Mouse (Mus musculus) Patski (cell line): ENCODE measurements at regions not wholly inside any gene's neighbourhood (a gene's known extent, or its start where the extent isn't known, plus 50 kb on each side); places are given as distances from the start of the nearest gene placed in this dataset.

Experiments
- ATAC-seq: fragments of 100-300 bp; one replicate; pipeline ENCODE4 v1.8.0; 2021
- CTCF ChIA-PET: fragments of 350-600 bp; sonication (Branson Sonifier 250); formaldehyde crosslinking; loops from one replicate; lab custom pipeline; 2022; ENCODE audit warnings: inconsistent platforms; lab: Charles Lee
- POLR2A ChIA-PET: fragments of 350-600 bp; sonication (Branson Sonifier 250); formaldehyde crosslinking; loops from one replicate; lab custom pipeline; 2022; ENCODE audit warnings: antibody characterized with exemption, inconsistent platforms; lab: Charles Lee
- DNase-seq: peaks from one replicate; pipeline ENCODE4 v3.0.0-alpha.2; 2011; ENCODE audit warnings: low read depth, low spot score
- H3K27me3 ChIP-seq: fragments of 371-371 bp; one replicate; pipeline ENCODE4 v1.5.1; 2021
- CTCF ChIP-seq: fragments of 100-300 bp; IDR thresholded peaks from one replicate; pipeline ENCODE4 v1.5.1; 2021
- in situ Hi-C: fragments of 300-500 bp; cut with MboI; formaldehyde crosslinking; loops from 3 replicates; pipeline ENCODE4 v1.11.1; 2018; ENCODE audit warnings: low pct_unique_long_range_greater_than_20kb, mixed read lengths

DNA sequence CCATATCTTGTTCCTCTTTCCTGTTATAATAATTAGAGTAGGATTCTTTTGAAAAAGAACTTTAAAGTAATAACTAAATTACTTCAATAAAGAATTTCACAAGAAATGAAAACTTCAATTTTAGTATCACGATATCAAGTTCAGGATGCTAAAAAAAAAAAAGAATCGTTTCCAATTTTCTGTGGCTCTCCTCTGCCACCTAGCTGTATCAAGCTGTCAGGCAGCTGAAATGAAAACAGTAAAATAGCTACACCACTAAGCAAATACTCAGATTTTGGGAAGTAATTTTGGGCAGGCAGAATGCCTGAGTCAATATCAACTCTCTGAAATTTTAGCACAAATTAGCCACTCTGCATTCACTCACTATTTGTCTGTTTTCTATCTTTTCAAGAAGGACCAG lies 694.5 kb upstream of the Arrdc3 start:
- H3K27me3 ChIP-seq, result no peaks in the 10 kb centered on the region
- no peak for ATAC-seq
- ChIA-PET CTCF (no interaction called here), POLR2A (no interaction called here)
- in situ Hi-C loops, result no loop called here
- DNase-seq, result no peak
- no peak for TF ChIP-seq CTCF

DNA sequence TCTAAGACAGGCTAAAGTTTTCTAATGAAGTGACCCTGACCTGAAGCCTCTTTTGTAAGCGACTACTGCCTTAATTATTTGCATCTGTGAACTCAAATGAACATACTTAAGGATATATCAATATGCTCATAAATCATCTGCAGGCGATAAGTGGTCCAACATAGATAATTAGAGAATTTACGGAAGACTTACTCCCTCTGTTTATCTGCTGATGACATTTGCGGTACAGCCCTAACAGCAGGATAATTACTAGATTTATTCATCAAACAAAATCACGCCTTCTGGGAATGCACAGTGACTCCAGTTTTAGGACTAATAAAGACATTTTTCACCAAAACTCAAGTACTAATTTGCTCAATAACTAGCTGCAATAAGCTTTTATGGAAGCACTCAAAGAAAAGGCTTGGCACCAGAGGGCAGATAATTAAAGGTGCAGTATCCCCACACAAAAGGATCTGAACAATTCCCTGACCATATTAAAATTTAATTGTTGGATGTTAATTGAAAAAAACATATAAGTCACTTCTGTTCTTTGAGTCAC lies 688.0 kb upstream of the Arrdc3 start:
- DNase-seq, result no peak
- TF ChIP-seq CTCF, result no peak

DNA sequence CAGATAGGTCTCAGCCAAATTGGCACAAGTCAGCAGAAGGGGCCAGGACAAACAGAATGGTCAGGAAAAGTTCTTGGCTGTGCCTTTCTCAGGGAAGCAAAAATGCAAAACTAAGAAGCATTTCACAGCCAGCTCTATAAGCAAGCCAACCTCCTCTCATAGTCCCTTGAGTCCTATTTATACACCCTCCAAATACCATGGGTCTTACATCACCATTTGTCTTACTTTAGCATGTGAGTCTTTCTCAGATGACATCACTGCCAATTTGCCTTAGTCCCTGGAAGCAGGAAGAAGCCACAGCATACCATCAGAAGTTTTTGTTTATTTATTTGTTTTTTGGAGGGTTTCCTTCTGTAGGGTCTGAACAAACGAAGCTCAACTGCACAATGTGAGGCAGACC lies 659.1 kb upstream of the Arrdc3 start:
- POLR2A ChIA-PET, result no interaction called here
- peaks cover 3% of the 10 kb centered on the region for H3K27me3 ChIP-seq
- CTCF ChIA-PET, result no interaction called here
- no peak for DNase-seq
- in situ Hi-C loops, result no loop called here
- no peak for TF ChIP-seq CTCF
- no peak for ATAC-seq

More for the DNA sequence above, 688.0 kb upstream of the Arrdc3 start:
- POLR2A ChIA-PET, result no interaction called here
- no peaks in the 10 kb centered on the region for H3K27me3 ChIP-seq
- no peak for ATAC-seq
- in situ Hi-C loops, result no loop called here
- CTCF ChIA-PET, result no interaction called here

DNA sequence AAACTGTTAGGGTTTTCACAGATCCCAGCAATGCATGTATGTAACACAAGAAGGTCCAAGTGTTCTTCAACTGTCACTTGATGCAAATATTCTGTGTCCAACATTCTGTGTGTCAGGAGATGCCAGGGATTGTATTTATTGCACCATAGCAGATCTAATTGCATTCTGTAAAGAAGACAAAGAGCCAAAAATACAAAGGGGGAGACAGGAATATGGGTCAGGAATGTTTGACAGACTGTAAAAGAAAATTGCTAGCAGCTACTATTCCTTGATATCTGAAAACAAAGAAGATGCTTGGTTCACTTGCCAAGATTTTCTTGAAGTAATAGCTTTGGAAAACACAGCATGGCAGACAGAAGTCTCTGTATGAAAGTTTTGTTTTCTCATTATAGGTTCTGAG lies 651.8 kb upstream of the Arrdc3 start:
- no peak for TF ChIP-seq CTCF
- ChIA-PET POLR2A (no interaction called here), CTCF (no interaction called here)
- in situ Hi-C loops, result no loop called here
- DNase-seq (no peak), ATAC-seq (no peak)
- H3K27me3 ChIP-seq, result no peaks in the 10 kb centered on the region

DNA sequence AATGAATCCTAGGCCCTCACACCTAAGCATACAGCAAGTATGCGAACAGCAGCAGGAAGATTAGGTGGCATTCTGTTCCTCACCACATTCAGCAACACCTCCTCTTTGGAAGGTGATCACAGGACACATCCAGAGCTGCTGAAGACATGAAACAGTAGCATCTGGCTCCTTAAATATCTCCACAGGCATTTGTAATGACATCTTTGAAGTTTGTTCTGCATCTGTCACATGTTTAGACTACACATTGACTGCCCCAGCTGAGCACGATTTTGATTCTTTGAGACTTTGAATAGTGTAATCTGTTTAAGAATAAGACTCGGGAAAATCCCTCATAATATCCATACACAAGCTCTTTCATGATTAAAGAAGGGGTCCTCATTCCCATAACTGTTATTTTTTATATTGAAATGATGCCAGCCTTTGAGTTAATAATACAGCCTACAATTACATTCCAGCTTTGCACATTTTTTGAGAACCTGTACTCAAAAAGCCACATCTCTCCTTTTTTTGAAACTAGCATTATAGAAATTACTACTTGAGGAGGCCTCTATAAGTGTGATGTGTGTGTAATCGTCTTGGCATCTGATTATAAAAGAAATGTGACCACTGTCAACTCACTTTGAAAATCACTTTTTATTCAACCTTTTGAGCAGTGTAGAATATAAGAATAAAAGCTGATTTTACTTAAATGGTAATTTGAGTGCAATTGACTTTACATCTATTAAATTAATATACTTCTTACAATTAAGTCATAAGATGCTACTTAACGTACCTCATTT lies 647.7 kb upstream of the Arrdc3 start:
- DNase-seq, result no peak
- ChIA-PET POLR2A (no interaction called here), CTCF (no interaction called here)
- ATAC-seq, result no peak
- in situ Hi-C loops, result no loop called here
- H3K27me3 ChIP-seq, result no peaks in the 10 kb centered on the region
- no peak for TF ChIP-seq CTCF

DNA sequence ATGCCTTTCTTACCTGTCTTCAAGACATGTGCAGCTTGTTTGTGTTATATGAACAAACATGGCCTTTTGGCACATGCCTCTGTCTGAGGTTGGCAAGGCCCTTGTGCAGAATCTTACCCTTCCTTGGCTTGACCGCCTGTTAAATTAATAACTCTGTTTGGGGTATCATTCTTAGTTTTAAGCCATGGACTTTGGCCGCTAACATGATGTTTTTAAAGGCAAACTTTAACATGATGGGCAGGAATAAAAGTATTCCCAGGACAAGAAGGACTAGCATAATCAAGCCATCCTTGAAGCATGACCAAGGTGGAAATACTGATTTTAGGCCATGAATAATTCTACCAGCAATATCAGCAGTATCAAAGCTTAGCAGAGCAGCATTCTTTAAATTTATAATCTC lies 620.4 kb upstream of the Arrdc3 start:
- in situ Hi-C loops, result no loop called here
- no peaks in the 10 kb centered on the region for H3K27me3 ChIP-seq
- CTCF ChIA-PET, result no interaction called here
- DNase-seq, result no peak
- no peak for TF ChIP-seq CTCF
- POLR2A ChIA-PET, result no interaction called here
- no peak for ATAC-seq

DNA sequence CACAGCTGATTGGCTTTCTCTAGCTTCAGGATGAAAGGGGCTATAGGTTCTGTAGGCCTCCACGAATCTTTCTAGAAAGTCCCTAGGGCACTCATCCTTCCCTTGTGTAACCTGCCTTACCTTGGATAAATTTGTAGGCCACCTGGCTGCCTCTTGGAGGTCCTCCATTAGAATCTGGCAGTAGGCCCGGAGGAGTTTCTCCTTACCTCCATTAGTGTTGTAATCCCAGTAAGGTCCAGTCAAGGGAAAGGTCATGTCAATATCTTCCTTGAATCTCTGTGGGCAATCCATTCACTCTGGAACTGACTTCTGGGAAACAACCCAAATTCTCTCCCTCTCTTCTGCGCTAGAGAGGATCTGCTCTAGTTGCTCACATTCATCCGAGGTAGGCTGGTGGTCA lies 616.1 kb upstream of the Arrdc3 start:
- no peak for TF ChIP-seq CTCF
- in situ Hi-C loops, result no loop called here
- H3K27me3 ChIP-seq, result no peaks in the 10 kb centered on the region
- CTCF ChIA-PET, result no interaction called here
- POLR2A ChIA-PET, result no interaction called here
- ATAC-seq (no peak), DNase-seq (no peak)

DNA sequence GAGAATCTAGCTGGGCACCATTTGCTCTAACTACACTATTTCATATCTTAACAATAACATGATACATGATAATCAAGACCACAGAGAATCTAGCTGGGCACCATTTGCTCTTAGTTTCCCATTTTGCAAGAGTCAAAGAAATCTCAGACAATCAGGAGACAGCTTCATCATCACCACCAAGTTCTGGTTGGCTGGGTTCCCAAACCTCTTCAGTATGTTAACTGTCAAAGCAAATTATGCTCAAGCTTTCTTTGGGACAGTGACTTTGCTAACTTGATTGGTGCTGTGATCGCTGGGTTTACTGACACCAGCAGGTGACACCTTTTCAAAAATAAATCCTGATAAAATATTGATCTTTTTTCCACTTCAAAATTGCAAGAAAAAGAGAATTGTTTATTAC lies 609.2 kb upstream of the Arrdc3 start:
- TF ChIP-seq CTCF, result no peak
- DNase-seq, result no peak
- ChIA-PET POLR2A (no interaction called here), CTCF (no interaction called here)
- no peaks in the 10 kb centered on the region for H3K27me3 ChIP-seq
- no peak for ATAC-seq
- in situ Hi-C loops, result no loop called here

DNA sequence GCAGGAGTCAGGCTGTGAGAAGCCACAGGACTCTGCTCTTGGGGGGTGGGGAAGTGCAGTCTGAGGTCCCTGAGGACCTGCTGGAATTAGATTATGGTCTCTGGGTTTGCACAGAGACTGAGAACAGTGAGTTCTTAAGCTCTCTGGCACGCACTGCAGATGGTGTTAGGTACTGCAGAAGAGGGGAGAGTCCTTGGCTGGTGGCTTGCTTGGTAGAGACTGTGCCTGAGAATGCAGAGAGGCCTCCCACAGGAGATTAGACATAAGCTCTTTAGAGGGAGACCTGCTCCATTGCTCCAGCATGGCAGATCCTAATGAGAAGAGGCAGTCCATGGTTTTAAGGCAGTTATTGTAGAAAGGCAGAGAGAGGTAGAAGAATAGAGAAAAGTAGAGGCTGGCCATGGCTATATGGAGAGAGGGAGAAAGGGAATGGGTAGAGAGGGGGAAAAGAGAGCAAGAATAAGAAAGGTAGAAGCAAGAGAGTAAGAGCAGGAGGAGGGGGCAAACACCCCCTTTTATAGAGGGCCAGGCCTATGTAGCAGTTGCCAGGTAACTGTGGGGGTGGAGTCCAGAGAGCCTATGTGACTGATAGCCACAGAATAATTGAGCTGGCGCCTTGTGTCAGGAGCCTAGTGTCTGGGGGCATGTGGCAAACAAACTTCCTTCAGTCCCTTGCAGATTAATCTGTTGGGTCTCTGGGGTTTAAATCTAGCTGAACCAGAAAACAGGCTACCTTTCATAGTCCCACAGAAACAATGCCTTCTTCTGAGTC lies 591.3 kb upstream of the Arrdc3 start:
- DNase-seq (no peak), ATAC-seq (no peak)
- in situ Hi-C loops, result no loop called here
- peaks cover 3% of the 10 kb centered on the region for H3K27me3 ChIP-seq
- ChIA-PET CTCF (no interaction called here), POLR2A (no interaction called here)
- TF ChIP-seq CTCF, result no peak

DNA sequence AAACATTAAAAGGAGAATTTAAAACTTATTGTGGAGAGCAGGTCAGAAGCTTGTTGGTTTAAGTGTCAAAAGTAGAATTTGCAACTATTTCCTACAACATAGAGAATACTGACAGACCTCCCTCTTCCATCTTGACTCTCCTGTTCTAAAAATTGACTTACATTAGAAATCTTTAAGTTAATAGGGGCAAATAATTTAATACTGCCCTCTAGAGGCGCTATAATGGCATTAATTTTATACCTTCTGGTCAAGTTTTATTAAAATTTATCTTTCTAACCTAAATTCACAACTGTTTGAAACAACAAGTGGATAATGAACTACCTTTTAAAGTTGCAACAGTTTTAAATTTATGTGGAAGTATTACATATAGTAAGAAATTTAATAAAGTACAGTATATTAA lies 587.5 kb upstream of the Arrdc3 start:
- TF ChIP-seq CTCF, result no peak
- in situ Hi-C loops, result no loop called here
- H3K27me3 ChIP-seq, result peaks cover 3% of the 10 kb centered on the region
- ATAC-seq (no peak), DNase-seq (no peak)
- POLR2A ChIA-PET, result no interaction called here
- CTCF ChIA-PET, result no interaction called here

DNA sequence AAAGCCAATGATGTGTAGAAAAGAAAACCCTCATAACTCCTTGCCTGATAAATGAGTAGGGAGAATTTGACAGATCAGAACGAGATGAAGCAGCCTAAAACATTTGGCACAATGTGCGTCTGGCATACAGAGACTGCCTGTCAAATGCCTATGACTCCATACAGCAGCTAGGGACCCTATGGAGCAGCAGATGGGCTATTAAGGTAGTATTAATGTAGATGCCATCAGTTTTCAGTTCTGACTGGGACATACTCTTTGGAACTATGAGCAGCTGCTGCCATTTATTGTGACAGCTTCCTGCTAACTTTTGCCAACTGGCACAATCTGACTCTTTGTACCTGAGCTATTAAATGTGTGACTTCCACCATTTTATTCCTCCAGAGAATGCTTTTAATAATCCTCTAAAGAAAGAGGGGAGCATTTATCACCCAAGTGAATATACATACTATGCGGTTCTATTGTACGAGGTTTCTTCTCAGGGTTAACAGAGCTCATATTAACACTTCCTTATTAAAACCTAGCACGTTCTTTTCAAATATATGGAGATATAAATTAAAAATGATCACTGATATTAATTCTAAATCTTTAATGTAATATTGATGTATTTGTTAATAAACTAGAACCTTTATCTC lies 549.0 kb upstream of the Arrdc3 start:
- CTCF ChIA-PET, result no interaction called here

More for the DNA sequence above, 549.0 kb upstream of the Arrdc3 start:
- H3K27me3 ChIP-seq, result no peaks in the 10 kb centered on the region
- POLR2A ChIA-PET, result interaction anchor here (0.6 kb wide), 1 partner anchor 8 kb away, joined by 3 read pairs; no protein-coding TSS in a partner anchor
- no peak for TF ChIP-seq CTCF
- ATAC-seq, result no peak
- no peak for DNase-seq
- in situ Hi-C loops, result no loop called here
